Mouse (Mus musculus): ENCODE data around the gene Rbm20. TPM values are rescaled to one million over a fixed set of nuclear protein-coding genes. Genes with fewer than 3 reads are reported as not detected.
"Not testable (repeated sequence)": the region's sequence is repeated elsewhere in the genome, so short reads cannot be mapped to it uniquely, and the experiment has no call there.

Rbm20 gene
- polyA plus RNA-seq, 2 experiments: 0.04 to 0.18 TPM

- H3K4me1 ChIP-seq (replicated peaks; ENCODE audit: control insufficient read depth in 2 of 2, insufficient read depth in 2 of 2, low read length in 1 of 2): peaks cover 0 to 7% of the 10 kb centered on the region in 2 experiments; a peak in 2 of 4 replicates
- ATAC-seq (ENCODE audit: insufficient read depth): no peak
- no peak overlapping the region for H3K9ac ChIP-seq (replicated peaks)
- H3K4me3 ChIP-seq (ENCODE audit: insufficient read depth in 1 of 2, low read depth in 2 of 2, low read length in 2 of 2): no peak overlapping the region
- H3K27me3 ChIP-seq (ENCODE audit: control insufficient read depth, insufficient read depth, low read length): no peaks in the 10 kb centered on the region
- no peaks in the 10 kb centered on the region for H3K9me3 ChIP-seq (ENCODE audit: control insufficient read depth, low read length)
- peaks cover 7% of the 10 kb centered on the region for H3K36me3 ChIP-seq (replicated peaks; ENCODE audit: control insufficient read depth, insufficient read depth, low read depth)
- DNase-seq (ENCODE audit: low read depth in 3 of 3, low spot score in 3 of 3): no peak
- no peak for TF ChIP-seq EP300 (IDR thresholded peaks at IDR 0.05; ENCODE audit: low read depth)
- no peak for TF ChIP-seq CTCF (IDR thresholded peaks at IDR 0.05; ENCODE audit: low read depth)
- H3K27ac ChIP-seq: no peak overlapping the region
- H3K4me2 ChIP-seq (ENCODE audit: low read depth): no peak overlapping the region
- WGBS (ENCODE audit: insufficient replicate concordance): 61% methylated on average over 9 of the region's 9 CpGs
Measured at GRCm38 (mm10) chr19:53652267-53652666, 24.8 kb upstream of the Rbm20 start.

GRCm38 (mm10) chr19:53653624-53654467, 23.3 kb upstream of the Rbm20 start:
- Histone ChIP-seq H3K4me1 (replicated peaks; ENCODE audit: control insufficient read depth in 2 of 2, insufficient read depth in 2 of 2, low read length in 1 of 2) (peaks cover 0 to 7% of the 10 kb centered on the region in 2 experiments; a peak in 2 of 4 replicates), H3K4me3 (ENCODE audit: insufficient read depth in 1 of 2, low read depth in 2 of 2, low read length in 2 of 2) (no peak overlapping the region), H3K27me3 (ENCODE audit: control insufficient read depth, insufficient read depth, low read length) (no peaks in the 10 kb centered on the region), H3K27ac (no peak overlapping the region), H3K9ac (replicated peaks) (no peak overlapping the region), H3K9me3 (ENCODE audit: control insufficient read depth, low read length) (no peaks in the 10 kb centered on the region), H3K4me2 (ENCODE audit: low read depth) (no peak overlapping the region), H3K36me3 (replicated peaks; ENCODE audit: control insufficient read depth, insufficient read depth, low read depth) (peaks cover 4% of the 10 kb centered on the region; the same call in 1 of the 2 replicates)
- no peak for TF ChIP-seq EP300 (IDR thresholded peaks at IDR 0.05; ENCODE audit: low read depth)
- no peak for TF ChIP-seq CTCF (IDR thresholded peaks at IDR 0.05; ENCODE audit: low read depth)
- WGBS (ENCODE audit: insufficient replicate concordance): 63% methylated on average over 20 of the region's 20 CpGs
- no peak for DNase-seq (ENCODE audit: low read depth in 3 of 3, low spot score in 3 of 3)
- ATAC-seq (ENCODE audit: insufficient read depth): no peak

- not testable (repeated sequence) for H3K36me3 ChIP-seq (replicated peaks; ENCODE audit: control insufficient read depth, insufficient read depth, low read depth); ATAC-seq (ENCODE audit: insufficient read depth)
- WGBS (ENCODE audit: insufficient replicate concordance): 72% methylated on average over 11 of the region's 11 CpGs
Measured at GRCm38 (mm10) chr19:53656443-53656842, 20.7 kb upstream of the Rbm20 start.

GRCm38 (mm10) chr19:53657437-53657836, 19.7 kb upstream of the Rbm20 start:
- no peaks in the 10 kb centered on the region for H3K4me1 ChIP-seq (replicated peaks; ENCODE audit: control insufficient read depth in 2 of 2, insufficient read depth in 2 of 2, low read length in 1 of 2)
- no peak overlapping the region for H3K4me3 ChIP-seq (ENCODE audit: insufficient read depth in 1 of 2, low read depth in 2 of 2, low read length in 2 of 2)
- DNase-seq (ENCODE audit: low read depth in 3 of 3, low spot score in 3 of 3): no peak
- 28% methylated on average over 5 of the region's 5 CpGs for WGBS (ENCODE audit: insufficient replicate concordance)
- H3K4me2 ChIP-seq (ENCODE audit: low read depth): no peak overlapping the region
- no peaks in the 10 kb centered on the region for H3K9me3 ChIP-seq (ENCODE audit: control insufficient read depth, low read length)
- no peaks in the 10 kb centered on the region for H3K27me3 ChIP-seq (ENCODE audit: control insufficient read depth, insufficient read depth, low read length)
- H3K9ac ChIP-seq (replicated peaks): no peak overlapping the region
- ATAC-seq (ENCODE audit: insufficient read depth): no peak
- no peak overlapping the region for H3K27ac ChIP-seq
- no peaks in the 10 kb centered on the region for H3K36me3 ChIP-seq (replicated peaks; ENCODE audit: control insufficient read depth, insufficient read depth, low read depth)
- TF ChIP-seq CTCF (IDR thresholded peaks at IDR 0.05; ENCODE audit: low read depth) (no peak), EP300 (IDR thresholded peaks at IDR 0.05; ENCODE audit: low read depth) (no peak)

More at GRCm38 (mm10) chr19:53656443-53656842, 20.7 kb upstream of the Rbm20 start:
- not testable (repeated sequence) for DNase-seq (ENCODE audit: low read depth in 3 of 3, low spot score in 3 of 3); H3K4me1 ChIP-seq (replicated peaks; ENCODE audit: control insufficient read depth in 2 of 2, insufficient read depth in 2 of 2, low read length in 1 of 2); H3K27ac ChIP-seq; H3K4me3 ChIP-seq (ENCODE audit: insufficient read depth in 1 of 2, low read depth in 2 of 2, low read length in 2 of 2); H3K27me3 ChIP-seq (ENCODE audit: control insufficient read depth, insufficient read depth, low read length); H3K9me3 ChIP-seq (ENCODE audit: control insufficient read depth, low read length); H3K9ac ChIP-seq (replicated peaks); H3K4me2 ChIP-seq (ENCODE audit: low read depth)

GRCm38 (mm10) chr19:53660722-53661420, 16.2 kb upstream of the Rbm20 start:
- Histone ChIP-seq H3K4me3 (ENCODE audit: insufficient read depth in 1 of 2, low read depth in 2 of 2, low read length in 2 of 2) (no peak overlapping the region), H3K27me3 (ENCODE audit: control insufficient read depth, insufficient read depth, low read length) (no peaks in the 10 kb centered on the region), H3K4me1 (replicated peaks; ENCODE audit: control insufficient read depth in 2 of 2, insufficient read depth in 2 of 2, low read length in 1 of 2) (no peaks in the 10 kb centered on the region), H3K4me2 (ENCODE audit: low read depth) (no peak overlapping the region), H3K9me3 (ENCODE audit: control insufficient read depth, low read length) (no peaks in the 10 kb centered on the region), H3K36me3 (replicated peaks; ENCODE audit: control insufficient read depth, insufficient read depth, low read depth) (no peaks in the 10 kb centered on the region), H3K27ac (no peak overlapping the region), H3K9ac (replicated peaks) (no peak overlapping the region)
- DNase-seq (ENCODE audit: low read depth in 3 of 3, low spot score in 3 of 3): no peak
- TF ChIP-seq EP300 (IDR thresholded peaks at IDR 0.05; ENCODE audit: low read depth) (no peak), CTCF (IDR thresholded peaks at IDR 0.05; ENCODE audit: low read depth) (no peak)
- 59% methylated on average over 9 of the region's 9 CpGs for WGBS (ENCODE audit: insufficient replicate concordance)
- no peak for ATAC-seq (ENCODE audit: insufficient read depth)
